Mouse (Mus musculus): ENCODE measurements around the gene Rarres2. TPM values are rescaled to one million over a fixed set of nuclear protein-coding genes. Genes with fewer than 3 reads are reported as not detected.

Gene Rarres2
- total and polyA plus RNA-seq, 2 experiments from 2014 or later: 65.7 to 72.8 TPM

DNA sequence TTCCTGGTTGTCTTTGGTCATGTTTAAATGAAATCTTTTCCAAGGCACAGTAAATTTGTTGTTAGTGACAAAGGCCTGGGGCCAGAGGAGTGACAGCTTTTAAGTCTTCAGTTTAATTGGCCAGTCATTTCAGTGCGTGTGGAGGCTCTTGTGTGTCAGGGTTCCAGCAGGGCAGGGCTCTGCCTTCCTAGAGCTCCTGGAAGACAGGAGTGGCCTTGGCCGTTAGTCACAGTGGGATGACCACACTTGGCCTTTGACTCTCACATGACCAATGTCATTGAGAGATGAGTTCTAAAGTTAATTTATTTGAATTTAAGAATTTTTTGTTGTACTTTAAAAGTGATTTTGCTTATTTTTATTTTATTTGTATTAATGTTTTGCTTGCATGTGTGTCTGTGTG, 35.5 kb upstream of the Rarres2 start:
- H3K36me3 ChIP-seq (replicated peaks; ENCODE audit: control insufficient read depth, insufficient read depth, low read length): 0 out of 2 replicates have a peak, but pooled peaks cover 13% of the 10 kb centered on the region
- ATAC-seq (ENCODE audit: insufficient read depth, low read depth) (no peak), DNase-seq (ENCODE audit: low spot score) (no peak)
- H3K4me3 ChIP-seq (ENCODE audit: low read depth, low read length): no peak overlapping the region
- H3K4me1 ChIP-seq (ENCODE audit: control insufficient read depth, insufficient read depth): 0 out of 2 replicates have a peak, but pooled peaks cover 2% of the 10 kb centered on the region
- H3K27me3 ChIP-seq (ENCODE audit: control insufficient read depth, insufficient read depth, low read length): no peaks in the 10 kb centered on the region
- no peak overlapping the region for H3K9ac ChIP-seq (replicated peaks; ENCODE audit: low read depth, low read length)
- no peaks in the 10 kb centered on the region for H3K9me3 ChIP-seq (replicated peaks; ENCODE audit: control insufficient read depth, low read length)
- H3K27ac ChIP-seq (ENCODE audit: low read depth): no peak overlapping the region
- no peak overlapping the region for H3K4me2 ChIP-seq (ENCODE audit: low read depth, low read length)
- 87% methylated on average over 2 of the region's 2 CpGs for WGBS
- TF ChIP-seq EP300 (IDR thresholded peaks at IDR 0.05; ENCODE audit: low read depth) (no peak), CTCF (IDR thresholded peaks at IDR 0.05; ENCODE audit: low read depth) (no peak)

GRCm38 (mm10) chr6:48602080-48602741, 29.6 kb upstream of the Rarres2 start:
- Histone ChIP-seq H3K9ac (replicated peaks; ENCODE audit: low read depth, low read length) (peak overlapping the region; percentile 69), H3K9me3 (replicated peaks; ENCODE audit: control insufficient read depth, low read length) (0 out of 2 replicates have a peak, but pooled peaks cover 2% of the 10 kb centered on the region), H3K4me2 (ENCODE audit: low read depth, low read length) (peak overlapping the region; percentile 80), H3K4me3 (ENCODE audit: low read depth, low read length) (peak overlapping the region; percentile 73), H3K4me1 (ENCODE audit: control insufficient read depth, insufficient read depth) (peaks cover 7% of the 10 kb centered on the region), H3K27me3 (ENCODE audit: control insufficient read depth, insufficient read depth, low read length) (no peaks in the 10 kb centered on the region), H3K27ac (ENCODE audit: low read depth) (peak overlapping the region; percentile 85), H3K36me3 (replicated peaks; ENCODE audit: control insufficient read depth, insufficient read depth, low read length) (peaks cover 28% of the 10 kb centered on the region)
- TF ChIP-seq CTCF (IDR thresholded peaks at IDR 0.05; ENCODE audit: low read depth) (no peak), EP300 (IDR thresholded peaks at IDR 0.05; ENCODE audit: low read depth) (no peak)
- DNase-seq (ENCODE audit: low spot score) (no peak), ATAC-seq (ENCODE audit: insufficient read depth, low read depth) (peak; percentile 30)
- 2% methylated on average over 28 of the region's 28 CpGs for WGBS

- Histone ChIP-seq H3K9me3 (replicated peaks; ENCODE audit: control insufficient read depth, low read length) (0 out of 2 replicates have a peak, but pooled peaks cover 7% of the 10 kb centered on the region), H3K9ac (replicated peaks; ENCODE audit: low read depth, low read length) (peak within 1 kb of the TSS; percentile 69), H3K36me3 (replicated peaks; ENCODE audit: control insufficient read depth, insufficient read depth, low read length) (peaks cover 35% of the 10 kb centered on the region), H3K4me3 (ENCODE audit: low read depth, low read length) (peak within 1 kb of the TSS; percentile 73), H3K4me1 (ENCODE audit: control insufficient read depth, insufficient read depth) (peaks cover 7% of the 10 kb centered on the region), H3K4me2 (ENCODE audit: low read depth, low read length) (peak within 1 kb of the TSS; percentile 80), H3K27ac (ENCODE audit: low read depth) (peak within 1 kb of the TSS; percentile 85), H3K27me3 (ENCODE audit: control insufficient read depth, insufficient read depth, low read length) (no peaks in the 10 kb centered on the region)
- ATAC-seq (ENCODE audit: insufficient read depth, low read depth): peak; percentile 99
- DNase-seq (ENCODE audit: low spot score): peak; percentile 96
- 5% methylated on average over 40 of the region's 42 CpGs for WGBS
- peak; percentile 47; the same call in 1 of the 2 replicates for TF ChIP-seq EP300 (IDR thresholded peaks at IDR 0.05; ENCODE audit: low read depth)
- TF ChIP-seq CTCF (IDR thresholded peaks at IDR 0.05; ENCODE audit: low read depth): no peak
These were observed 28.9 kb upstream of the Rarres2 start, which contains the start of gene Zfp775 for GRCm38 (mm10) chr6:48601271-48602079. Zfp775 (plus strand) TSS chr6:48602063.

DNA sequence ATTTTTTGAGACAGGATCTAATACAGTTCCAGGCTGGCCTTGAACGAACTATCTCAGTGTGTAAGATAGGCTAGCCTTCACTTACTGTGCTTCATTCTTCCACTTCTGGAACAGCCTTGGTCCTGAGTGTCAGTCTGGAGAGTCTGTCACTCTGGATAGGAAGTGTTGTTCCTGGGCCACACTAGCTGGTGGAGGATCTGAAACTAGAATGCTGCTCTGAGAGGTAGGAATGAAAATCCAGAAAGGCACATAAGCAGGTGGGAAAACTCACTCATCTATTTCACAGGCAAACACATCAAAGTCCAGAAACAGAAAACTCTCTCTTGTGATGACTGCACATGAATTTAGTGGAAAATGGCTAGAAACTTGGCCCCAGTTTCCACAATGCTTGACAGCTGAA, 28.0 kb upstream of the Rarres2 start:
- H3K4me1 ChIP-seq (ENCODE audit: control insufficient read depth, insufficient read depth): peaks cover 7% of the 10 kb centered on the region
- no peak overlapping the region for H3K27ac ChIP-seq (ENCODE audit: low read depth)
- no peak overlapping the region for H3K9ac ChIP-seq (replicated peaks; ENCODE audit: low read depth, low read length)
- ATAC-seq (ENCODE audit: insufficient read depth, low read depth): no peak
- TF ChIP-seq EP300 (IDR thresholded peaks at IDR 0.05; ENCODE audit: low read depth): no peak
- no peak for TF ChIP-seq CTCF (IDR thresholded peaks at IDR 0.05; ENCODE audit: low read depth)
- no peak for DNase-seq (ENCODE audit: low spot score)
- no peaks in the 10 kb centered on the region for H3K27me3 ChIP-seq (ENCODE audit: control insufficient read depth, insufficient read depth, low read length)
- peaks cover 43% of the 10 kb centered on the region for H3K36me3 ChIP-seq (replicated peaks; ENCODE audit: control insufficient read depth, insufficient read depth, low read length)
- 80% methylated on average over 1 of the region's 1 CpGs for WGBS
- no peak overlapping the region for H3K4me3 ChIP-seq (ENCODE audit: low read depth, low read length)
- no peak overlapping the region for H3K4me2 ChIP-seq (ENCODE audit: low read depth, low read length)
- H3K9me3 ChIP-seq (replicated peaks; ENCODE audit: control insufficient read depth, low read length): 0 out of 2 replicates have a peak, but pooled peaks cover 7% of the 10 kb centered on the region

DNA sequence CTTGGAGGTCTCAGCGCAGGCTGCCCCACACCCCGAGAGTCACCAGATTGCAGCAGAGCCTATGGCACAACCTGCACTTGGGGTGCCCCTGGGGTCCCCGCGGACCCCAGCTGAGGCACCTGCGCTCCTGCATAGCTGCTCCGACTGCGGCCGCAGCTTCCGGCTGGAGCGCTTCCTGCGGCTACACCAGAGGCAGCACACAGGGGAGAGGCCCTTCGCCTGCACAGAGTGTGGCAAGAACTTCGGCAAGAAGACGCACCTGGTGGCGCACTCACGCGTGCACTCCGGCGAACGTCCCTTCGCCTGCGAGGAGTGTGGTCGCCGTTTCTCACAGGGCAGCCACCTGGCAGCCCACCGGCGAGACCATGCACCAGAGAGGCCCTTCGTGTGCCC, 24.6 kb upstream of the Rarres2 start:
- TF ChIP-seq EP300 (IDR thresholded peaks at IDR 0.05; ENCODE audit: low read depth) (no peak), CTCF (IDR thresholded peaks at IDR 0.05; ENCODE audit: low read depth) (no peak)
- Histone ChIP-seq H3K9me3 (replicated peaks; ENCODE audit: control insufficient read depth, low read length) (0 out of 2 replicates have a peak, but pooled peaks cover 7% of the 10 kb centered on the region), H3K9ac (replicated peaks; ENCODE audit: low read depth, low read length) (no peak overlapping the region), H3K4me2 (ENCODE audit: low read depth, low read length) (no peak overlapping the region), H3K36me3 (replicated peaks; ENCODE audit: control insufficient read depth, insufficient read depth, low read length) (peaks cover 39% of the 10 kb centered on the region), H3K4me1 (ENCODE audit: control insufficient read depth, insufficient read depth) (peaks cover 18% of the 10 kb centered on the region), H3K27me3 (ENCODE audit: control insufficient read depth, insufficient read depth, low read length) (no peaks in the 10 kb centered on the region), H3K4me3 (ENCODE audit: low read depth, low read length) (no peak overlapping the region), H3K27ac (ENCODE audit: low read depth) (no peak overlapping the region)
- 96% methylated on average over 27 of the region's 27 CpGs for WGBS
- DNase-seq (ENCODE audit: low spot score) (no peak), ATAC-seq (ENCODE audit: insufficient read depth, low read depth) (no peak)
